Mouse (Mus musculus) activated CD4-positive, CD25-positive, alpha-beta regulatory T cell, adult 4 months (primary cell): ENCODE results near the gene Susd3. TPM values are rescaled to one million over a fixed set of nuclear protein-coding genes. Genes with fewer than 3 reads are reported as not detected.
A peak's percentile ranks its signal among the peaks of the same experiment; 100 is the strongest.

ENCODE experiments used
- ATAC-seq: one replicate; pipeline ENCODE4 v1.8.0; 2017
- polyA plus RNA-seq, 2 experiments: library from polyadenylated mRNA; unstranded; fragments of 100-300 nt; shearing (Covaris generic); gene quantifications; one replicate each; pipeline ENCODE4 v1.2.1; 2017

The Susd3 gene
- polyA plus RNA-seq, result 10 to 100 TPM; 61.0 to 67.4 TPM

GRCm38 (mm10) chr13:49248467-49248862 is at the start of gene Susd3:
TSS of gene Susd3 (minus strand) at chr13:49248706.
- ATAC-seq, result no peak

- ATAC-seq, result no peak
Observed at GRCm38 (mm10) chr13:49296270-49296669, 47.8 kb upstream of the Susd3 start.

GRCm38 (mm10) chr13:49294108-49294507 is 45.6 kb upstream of the Susd3 start:
- no peak for ATAC-seq

- no peak for ATAC-seq
Observed at GRCm38 (mm10) chr13:49291949-49292348, 43.4 kb upstream of the Susd3 start.

- ATAC-seq, result no peak
Observed at GRCm38 (mm10) chr13:49291398-49291797, 42.9 kb upstream of the Susd3 start.

- ATAC-seq, result no peak
Observed at GRCm38 (mm10) chr13:49287224-49287623, 38.7 kb upstream of the Susd3 start.

GRCm38 (mm10) chr13:49286750-49287149 is 38.2 kb upstream of the Susd3 start:
- no peak for ATAC-seq

- ATAC-seq, result no peak
Observed at GRCm38 (mm10) chr13:49283686-49284085, 35.2 kb upstream of the Susd3 start.

GRCm38 (mm10) chr13:49282168-49282567 is 33.7 kb upstream of the Susd3 start:
- ATAC-seq, result no peak

GRCm38 (mm10) chr13:49271831-49272765 is 23.6 kb upstream of the Susd3 start:
- ATAC-seq, result peak; percentile 50

- peak; percentile 62 for ATAC-seq
Observed at GRCm38 (mm10) chr13:49270500-49270899, 22.0 kb upstream of the Susd3 start.

- peak; percentile 53 for ATAC-seq
Observed at GRCm38 (mm10) chr13:49267645-49268044, 19.1 kb upstream of the Susd3 start.

GRCm38 (mm10) chr13:49260036-49260722 is 11.7 kb upstream of the Susd3 start:
- peak; percentile 65 for ATAC-seq

GRCm38 (mm10) chr13:49257819-49258313 is 9.4 kb upstream of the Susd3 start:
- no peak for ATAC-seq

- ATAC-seq, result no peak
Observed at GRCm38 (mm10) chr13:49252746-49253145, 4.2 kb upstream of the Susd3 start.

- ATAC-seq, result no peak
Observed at GRCm38 (mm10) chr13:49252113-49252512, 3.6 kb upstream of the Susd3 start.

GRCm38 (mm10) chr13:49250716-49251517 is 2.4 kb upstream of the Susd3 start:
- ATAC-seq, result no peak

- ATAC-seq, result no peak
Observed at GRCm38 (mm10) chr13:49249634-49250033, 1.1 kb upstream of the Susd3 start.

GRCm38 (mm10) chr13:49248923-49249322 is 417 bp upstream of the Susd3 start:
- ATAC-seq, result no peak

GRCm38 (mm10) chr13:49247740-49248466 is 603 bp downstream of the Susd3 start:
- peak; percentile 78 for ATAC-seq

- no peak for ATAC-seq
Observed at GRCm38 (mm10) chr13:49247232-49247739, 1.2 kb downstream of the Susd3 start.

- no peak for ATAC-seq
Observed at GRCm38 (mm10) chr13:49246626-49247025, 1.9 kb downstream of the Susd3 start.
